Mouse (Mus musculus): ENCODE data around the gene Cdc45. TPM values are rescaled to one million over a fixed set of nuclear protein-coding genes. Genes with fewer than 3 reads are reported as not detected.

Cdc45 gene
- polyA plus RNA-seq, 1 experiment from 2014 or later, result 41.5 TPM

Other genes with a start within 250 kb of the Cdc45 start
- 1.2 and 1.4 TPM in 2 replicates for gene Tbx1, start 221.3 kb downstream of the Cdc45 start, polyA plus RNA-seq (2014; fragmentation: Nextera tagmentation; extraction: Ambion mirVana)
- gene Gp1bb, start 189.6 kb downstream of the Cdc45 start, polyA plus RNA-seq (2014; fragmentation: Nextera tagmentation; extraction: Ambion mirVana), result 8.3 and 8.6 TPM in 2 replicates
- gene Gm49601, start 185.6 kb downstream of the Cdc45 start, polyA plus RNA-seq (2014; fragmentation: Nextera tagmentation; extraction: Ambion mirVana), result 0.73 and 1.0 TPM in 2 replicates
- gene Sept5, start 182.0 kb downstream of the Cdc45 start, polyA plus RNA-seq (2014; fragmentation: Nextera tagmentation; extraction: Ambion mirVana), result 6.2 and 8.3 TPM in 2 replicates
- gene Cldn5, start 35.1 kb downstream of the Cdc45 start, polyA plus RNA-seq (2014; fragmentation: Nextera tagmentation; extraction: Ambion mirVana), result 4.4 and 6.6 TPM in 2 replicates
- 63.6 and 70.5 TPM in 2 replicates for gene Ufd1, start 208 bp downstream of the Cdc45 start, polyA plus RNA-seq (2014; fragmentation: Nextera tagmentation; extraction: Ambion mirVana)
- gene 2510002D24Rik, start 24.6 kb upstream of the Cdc45 start, polyA plus RNA-seq (2014; fragmentation: Nextera tagmentation; extraction: Ambion mirVana), result 32.3 and 35.6 TPM in 2 replicates
- not detected in 2 replicates for gene Gm28539, start 24.6 kb upstream of the Cdc45 start, polyA plus RNA-seq (2014; fragmentation: Nextera tagmentation; extraction: Ambion mirVana)
- 93.8 and 105 TPM in 2 replicates for gene Mrpl40, start 64.9 kb upstream of the Cdc45 start, polyA plus RNA-seq (2014; fragmentation: Nextera tagmentation; extraction: Ambion mirVana)
- 9.2 and 9.8 TPM in 2 replicates for gene Hira, start 65.0 kb upstream of the Cdc45 start, polyA plus RNA-seq (2014; fragmentation: Nextera tagmentation; extraction: Ambion mirVana)

Data from heart, embryonic 11.5 days (tissue).